Mouse (Mus musculus): ENCODE measurements at regions not wholly inside any gene's neighbourhood (a gene's known extent, or its start where the extent isn't known, plus 50 kb on each side); places are given as distances from the start of the nearest gene placed in this dataset.

DNA sequence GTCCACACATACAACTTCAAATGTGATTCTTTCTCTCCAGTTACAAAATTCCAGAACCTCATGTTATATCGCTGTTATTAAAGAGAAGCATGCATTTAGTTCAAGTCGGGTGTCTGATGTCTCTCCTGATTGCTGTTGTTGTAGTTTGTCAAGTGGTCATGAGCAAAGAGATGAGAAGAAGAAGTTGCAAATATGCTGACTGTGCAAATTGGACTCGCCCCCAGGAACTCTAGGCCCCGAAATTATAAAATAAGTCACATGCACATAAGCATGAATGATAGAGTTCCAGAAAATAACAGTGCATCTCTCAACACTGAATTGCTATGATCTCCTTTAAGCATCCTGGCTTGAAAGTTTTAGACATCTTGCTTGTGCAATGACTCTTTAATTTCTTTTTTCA lies 53.3 kb downstream of the Kif2b start:
- H3K36me3 ChIP-seq (ENCODE audit: insufficient read depth, low read length), result no peaks in the 10 kb centered on the region
- H3K4me3 ChIP-seq (replicated peaks; ENCODE audit: low read length), result no peak overlapping the region
- no peaks in the 10 kb centered on the region for H3K27me3 ChIP-seq (ENCODE audit: insufficient read depth, low read length)
- no peaks in the 10 kb centered on the region for H3K4me1 ChIP-seq (replicated peaks; ENCODE audit: low read depth, low read length)
- TF ChIP-seq CTCF (conservative IDR thresholded peaks at IDR 0.05; ENCODE audit: low read length), result no peak
- no peak for TF ChIP-seq POU5F1 (IDR thresholded peaks at IDR 0.05; ENCODE audit: borderline replicate concordance, low read length)
- H3K9me3 ChIP-seq (ENCODE audit: low read length), result no peaks in the 10 kb centered on the region

DNA sequence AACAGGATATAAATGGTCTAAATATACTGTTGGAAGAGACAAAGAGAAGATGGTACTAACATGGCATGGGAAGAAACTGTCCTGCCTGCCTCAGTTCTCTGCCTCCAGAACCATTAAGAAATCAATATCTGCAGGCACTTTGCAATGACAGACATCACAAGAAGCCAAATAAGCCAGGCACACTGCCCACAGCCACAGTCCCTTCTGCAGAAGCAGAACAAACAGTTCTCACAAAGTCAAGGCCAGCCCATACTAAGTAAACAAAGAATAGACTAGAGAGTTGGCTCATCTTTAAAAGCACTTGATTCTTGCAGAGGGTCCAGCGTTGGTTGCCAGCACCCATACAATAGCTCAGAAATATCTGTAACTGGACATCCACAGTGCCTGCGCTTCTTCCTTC lies 98.1 kb downstream of the Kif2b start:
- no peaks in the 10 kb centered on the region for H3K9me3 ChIP-seq (ENCODE audit: low read length)
- TF ChIP-seq POU5F1 (IDR thresholded peaks at IDR 0.05; ENCODE audit: borderline replicate concordance, low read length) (no peak), CTCF (conservative IDR thresholded peaks at IDR 0.05; ENCODE audit: low read length) (no peak), NANOG (IDR thresholded peaks at IDR 0.05; ENCODE audit: borderline replicate concordance, low read length) (no peak)
- no peaks in the 10 kb centered on the region for H3K27me3 ChIP-seq (ENCODE audit: insufficient read depth, low read length)
- H3K4me3 ChIP-seq (replicated peaks; ENCODE audit: low read length), result no peak overlapping the region
- H3K4me1 ChIP-seq (replicated peaks; ENCODE audit: low read depth, low read length), result no peaks in the 10 kb centered on the region
- no peaks in the 10 kb centered on the region for H3K36me3 ChIP-seq (ENCODE audit: insufficient read depth, low read length)

DNA sequence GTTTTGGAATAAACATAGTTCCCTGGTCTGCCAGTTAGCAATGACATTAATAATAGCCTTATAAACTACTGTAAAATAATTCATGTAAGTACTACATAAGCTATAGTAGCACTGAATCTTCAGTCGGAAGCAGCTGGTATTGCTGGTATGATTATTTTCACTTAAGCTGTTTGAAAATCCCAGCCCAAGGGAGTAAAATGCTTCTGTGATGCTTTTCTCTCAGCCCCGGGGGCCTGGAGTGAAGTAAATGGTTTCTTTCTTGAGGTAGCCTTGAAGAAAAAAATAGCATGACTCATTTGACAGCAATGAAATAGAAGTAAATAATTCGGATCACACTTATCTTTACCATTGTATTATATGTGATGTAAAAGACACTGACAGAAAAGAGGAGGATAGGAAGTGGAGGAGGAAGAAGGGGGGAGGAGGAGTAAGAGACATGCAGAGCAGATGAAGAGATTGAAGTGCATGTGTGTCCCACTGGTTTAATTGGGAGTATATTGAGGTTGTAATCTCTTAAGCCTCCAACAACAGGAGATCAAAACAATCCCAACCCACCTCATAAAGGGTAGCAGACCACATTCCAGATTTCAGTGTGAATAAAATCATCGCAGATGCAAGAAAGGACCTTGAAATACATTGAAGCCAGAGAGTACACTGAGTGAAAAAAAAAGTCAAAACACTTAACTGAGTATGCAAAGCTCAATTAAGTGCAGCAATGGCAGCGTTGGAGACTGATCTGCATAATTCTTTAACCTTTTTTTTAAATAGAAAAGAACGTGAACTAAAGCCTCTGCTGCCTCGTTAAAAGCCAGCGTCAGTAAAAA lies 113.6 kb downstream of the Kif2b start:
- Histone ChIP-seq H3K4me1 (replicated peaks; ENCODE audit: low read depth, low read length) (no peaks in the 10 kb centered on the region), H3K27me3 (ENCODE audit: insufficient read depth, low read length) (no peaks in the 10 kb centered on the region), H3K9me3 (ENCODE audit: low read length) (no peaks in the 10 kb centered on the region), H3K4me3 (replicated peaks; ENCODE audit: low read length) (no peak overlapping the region), H3K36me3 (ENCODE audit: insufficient read depth, low read length) (no peaks in the 10 kb centered on the region)
- TF ChIP-seq CTCF (conservative IDR thresholded peaks at IDR 0.05; ENCODE audit: low read length) (no peak), NANOG (IDR thresholded peaks at IDR 0.05; ENCODE audit: borderline replicate concordance, low read length) (no peak), POU5F1 (IDR thresholded peaks at IDR 0.05; ENCODE audit: borderline replicate concordance, low read length) (no peak)

GRCm38 (mm10) chr11:91461946-91462345 lies 115.4 kb downstream of the Kif2b start:
- TF ChIP-seq POU5F1 (IDR thresholded peaks at IDR 0.05; ENCODE audit: borderline replicate concordance, low read length) (no peak), NANOG (IDR thresholded peaks at IDR 0.05; ENCODE audit: borderline replicate concordance, low read length) (no peak), CTCF (conservative IDR thresholded peaks at IDR 0.05; ENCODE audit: low read length) (no peak)
- H3K36me3 ChIP-seq (ENCODE audit: insufficient read depth, low read length), result no peaks in the 10 kb centered on the region

DNA sequence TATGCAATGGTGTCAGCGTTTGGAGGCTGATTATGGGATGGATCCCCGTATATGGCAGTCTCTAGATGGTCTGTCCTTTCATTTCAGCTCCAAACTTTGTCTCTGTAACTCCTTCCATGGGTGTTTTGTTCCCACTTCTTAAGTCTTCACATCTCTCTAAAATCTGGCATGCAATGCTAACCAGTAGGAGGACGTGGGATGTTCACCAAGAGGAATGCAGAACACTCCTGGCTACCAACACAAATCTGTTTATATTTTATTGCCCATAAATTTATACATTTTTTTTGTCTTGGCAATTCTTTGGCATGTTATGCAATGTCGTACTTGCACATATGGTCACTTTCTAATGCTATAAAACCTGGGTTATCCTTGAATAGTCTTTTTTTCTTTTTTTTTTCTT lies 135.0 kb downstream of the Kif2b start:
- TF ChIP-seq CTCF (conservative IDR thresholded peaks at IDR 0.05; ENCODE audit: low read length), result no peak
- Histone ChIP-seq H3K9me3 (ENCODE audit: low read length) (no peaks in the 10 kb centered on the region), H3K27me3 (ENCODE audit: insufficient read depth, low read length) (no peaks in the 10 kb centered on the region), H3K36me3 (ENCODE audit: insufficient read depth, low read length) (no peaks in the 10 kb centered on the region), H3K4me1 (replicated peaks; ENCODE audit: low read depth, low read length) (no peaks in the 10 kb centered on the region), H3K4me3 (replicated peaks; ENCODE audit: low read length) (no peak overlapping the region)

More at GRCm38 (mm10) chr11:91461946-91462345, 115.4 kb downstream of the Kif2b start:
- H3K4me3 ChIP-seq (replicated peaks; ENCODE audit: low read length), result no peak overlapping the region
- no peaks in the 10 kb centered on the region for H3K9me3 ChIP-seq (ENCODE audit: low read length)
- H3K27me3 ChIP-seq (ENCODE audit: insufficient read depth, low read length), result no peaks in the 10 kb centered on the region
- no peaks in the 10 kb centered on the region for H3K4me1 ChIP-seq (replicated peaks; ENCODE audit: low read depth, low read length)

- Histone ChIP-seq H3K4me3 (replicated peaks; ENCODE audit: low read length) (no peak overlapping the region), H3K27me3 (ENCODE audit: insufficient read depth, low read length) (no peaks in the 10 kb centered on the region), H3K36me3 (ENCODE audit: insufficient read depth, low read length) (no peaks in the 10 kb centered on the region), H3K9me3 (ENCODE audit: low read length) (no peaks in the 10 kb centered on the region), H3K4me1 (replicated peaks; ENCODE audit: low read depth, low read length) (no peaks in the 10 kb centered on the region)
- TF ChIP-seq CTCF (conservative IDR thresholded peaks at IDR 0.05; ENCODE audit: low read length) (no peak), POU5F1 (IDR thresholded peaks at IDR 0.05; ENCODE audit: borderline replicate concordance, low read length) (no peak), NANOG (IDR thresholded peaks at IDR 0.05; ENCODE audit: borderline replicate concordance, low read length) (no peak)
These were observed 145.2 kb downstream of the Kif2b start for GRCm38 (mm10) chr11:91432195-91432594.

DNA sequence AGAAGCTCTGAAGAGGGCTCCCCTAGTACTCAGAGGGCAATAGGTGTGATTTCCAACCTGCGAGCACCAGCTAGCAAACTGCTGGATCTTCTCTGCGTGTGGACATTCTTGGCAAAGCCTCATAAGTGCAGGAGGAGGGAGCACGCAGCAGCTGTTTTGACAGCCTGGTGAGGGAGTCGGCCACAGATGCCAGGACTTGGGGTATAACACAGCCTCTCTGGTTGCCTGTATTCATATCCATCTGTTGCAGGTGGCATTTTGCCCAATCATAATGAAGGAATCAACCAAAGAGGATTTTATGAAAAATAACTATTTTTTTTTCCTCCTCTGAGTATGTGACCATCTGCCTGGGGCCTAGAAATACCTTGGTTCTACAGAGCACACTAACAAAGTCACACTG lies 150.6 kb downstream of the Kif2b start:
- Histone ChIP-seq H3K4me3 (replicated peaks; ENCODE audit: low read length) (no peak overlapping the region), H3K36me3 (ENCODE audit: insufficient read depth, low read length) (no peaks in the 10 kb centered on the region), H3K27me3 (ENCODE audit: insufficient read depth, low read length) (no peaks in the 10 kb centered on the region), H3K4me1 (replicated peaks; ENCODE audit: low read depth, low read length) (no peaks in the 10 kb centered on the region), H3K9me3 (ENCODE audit: low read length) (no peaks in the 10 kb centered on the region)
- TF ChIP-seq POU5F1 (IDR thresholded peaks at IDR 0.05; ENCODE audit: borderline replicate concordance, low read length) (no peak), NANOG (IDR thresholded peaks at IDR 0.05; ENCODE audit: borderline replicate concordance, low read length) (no peak), CTCF (conservative IDR thresholded peaks at IDR 0.05; ENCODE audit: low read length) (no peak)

- Histone ChIP-seq H3K27me3 (ENCODE audit: insufficient read depth, low read length) (no peaks in the 10 kb centered on the region), H3K4me1 (replicated peaks; ENCODE audit: low read depth, low read length) (no peaks in the 10 kb centered on the region), H3K9me3 (ENCODE audit: low read length) (no peaks in the 10 kb centered on the region), H3K36me3 (ENCODE audit: insufficient read depth, low read length) (no peaks in the 10 kb centered on the region), H3K4me3 (replicated peaks; ENCODE audit: low read length) (no peak overlapping the region)
- TF ChIP-seq POU5F1 (IDR thresholded peaks at IDR 0.05; ENCODE audit: borderline replicate concordance, low read length) (no peak), CTCF (conservative IDR thresholded peaks at IDR 0.05; ENCODE audit: low read length) (peak; percentile 68)
These were observed 190.2 kb downstream of the Kif2b start for GRCm38 (mm10) chr11:91387172-91387571.

DNA sequence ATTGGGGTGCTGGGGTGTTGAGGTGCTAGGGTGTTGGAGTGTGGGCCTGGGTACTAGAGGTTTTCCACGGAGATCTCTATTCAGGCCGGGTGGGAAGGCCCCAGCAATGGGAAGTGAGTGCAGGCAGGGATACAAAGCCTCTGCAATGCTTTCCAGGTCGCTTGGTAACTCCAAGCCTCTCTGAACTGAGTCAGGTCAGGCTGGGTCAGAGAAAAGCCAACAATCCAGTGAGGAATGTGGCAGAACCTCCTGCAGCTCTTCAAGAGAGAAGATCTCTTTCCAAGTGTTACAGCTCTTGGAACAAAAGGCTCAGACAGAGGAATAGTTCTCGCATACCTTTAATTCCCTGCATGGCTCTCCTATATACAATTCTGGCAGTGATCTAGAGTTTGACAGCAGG lies 220.3 kb downstream of the Kif2b start:
- Histone ChIP-seq H3K4me1 (replicated peaks; ENCODE audit: low read depth, low read length) (no peaks in the 10 kb centered on the region), H3K36me3 (ENCODE audit: insufficient read depth, low read length) (no peaks in the 10 kb centered on the region)
- TF ChIP-seq POU5F1 (IDR thresholded peaks at IDR 0.05; ENCODE audit: borderline replicate concordance, low read length), result no peak
- TF ChIP-seq NANOG (IDR thresholded peaks at IDR 0.05; ENCODE audit: borderline replicate concordance, low read length), result no peak
- TF ChIP-seq CTCF (conservative IDR thresholded peaks at IDR 0.05; ENCODE audit: low read length), result no peak

More for the DNA sequence above, 220.3 kb downstream of the Kif2b start:
- Histone ChIP-seq H3K4me3 (replicated peaks; ENCODE audit: low read length) (no peak overlapping the region), H3K9me3 (ENCODE audit: low read length) (no peaks in the 10 kb centered on the region), H3K27me3 (ENCODE audit: insufficient read depth, low read length) (no peaks in the 10 kb centered on the region)

Data from E14TG2a.4 (cell line).